Mouse (Mus musculus): ENCODE data around the gene Nudt9.

Nudt9 gene

DNA sequence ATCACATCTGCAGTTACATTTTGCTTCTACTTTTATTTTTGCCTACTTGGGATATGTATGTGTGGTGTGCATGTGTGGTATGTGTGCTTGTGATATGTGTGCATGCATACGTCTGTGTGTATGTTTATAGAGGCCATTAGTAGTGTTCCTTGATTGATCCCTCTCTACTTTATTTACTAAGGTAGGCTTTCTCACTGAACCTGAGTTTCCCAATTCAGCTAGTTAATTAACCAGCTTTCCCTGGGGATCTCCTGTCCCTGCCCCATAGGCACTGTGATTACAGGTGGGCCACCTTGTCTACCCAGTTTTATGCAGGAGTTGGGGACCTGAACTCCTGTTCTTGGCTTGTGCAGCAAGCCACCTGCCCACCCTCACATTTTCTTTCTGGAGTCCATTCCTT, 9.4 kb upstream of the Nudt9 start:
- no peak for DNase-seq (ENCODE audit: low spot score in 2 of 2)

DNA sequence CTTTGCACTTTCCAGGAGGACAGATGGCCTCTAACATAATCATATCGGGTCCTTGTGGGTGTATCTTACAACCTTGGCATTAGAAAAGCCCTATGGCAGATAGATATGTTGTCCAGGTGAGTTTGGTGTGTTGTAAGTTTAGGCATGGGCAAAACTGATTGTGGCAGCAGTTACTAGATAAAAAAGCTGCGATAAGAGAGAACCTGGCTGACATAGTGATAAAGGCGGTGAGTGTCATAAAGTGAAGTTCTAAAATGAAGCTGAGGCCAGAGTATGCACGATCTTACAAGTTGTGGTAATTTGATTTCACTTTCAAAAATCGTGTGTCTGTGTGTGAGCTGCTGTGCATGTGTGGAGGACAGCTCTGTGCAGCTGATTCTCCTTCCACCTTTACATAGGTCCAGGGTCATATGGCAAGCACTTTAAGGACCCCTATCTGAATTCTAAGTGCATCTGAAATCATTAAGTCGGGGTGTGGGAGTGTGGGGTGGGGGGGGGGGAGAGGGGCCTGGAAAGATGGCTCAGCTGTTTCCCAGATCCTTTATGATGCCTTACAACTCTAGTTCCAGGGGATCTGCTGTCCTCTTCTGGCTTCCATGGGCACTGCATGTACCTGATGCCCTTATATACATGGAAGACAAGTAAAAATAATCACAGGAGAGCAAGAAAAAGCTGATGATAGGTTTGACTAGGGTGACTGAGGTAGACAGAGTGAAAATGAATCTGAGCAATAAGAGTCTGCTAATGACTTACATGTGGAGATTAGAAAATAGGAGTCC, 6.8 kb upstream of the Nudt9 start:
- DNase-seq (ENCODE audit: low spot score in 2 of 2), result peak in 1 of 2 experiments; percentile 80

DNA sequence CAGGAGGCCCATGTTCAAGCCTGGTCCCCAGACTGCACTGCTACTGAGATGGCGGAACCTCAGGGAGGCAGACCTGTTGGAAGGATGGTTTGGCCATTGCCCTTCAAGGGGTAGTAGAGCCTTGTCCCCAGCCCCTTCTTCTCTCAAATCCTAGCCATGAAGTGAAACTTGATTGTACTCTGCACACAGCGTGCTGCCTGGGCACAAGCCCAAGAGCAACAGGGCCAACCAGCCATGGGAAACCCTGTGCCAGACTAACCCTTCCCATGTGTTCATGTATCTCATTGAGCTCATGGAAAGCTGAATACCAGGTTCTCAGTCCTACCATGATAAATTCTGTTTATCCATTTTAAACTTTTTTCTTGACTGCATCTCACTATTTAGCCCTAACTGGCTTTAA, 3.2 kb upstream of the Nudt9 start:
- no peak for DNase-seq (ENCODE audit: low spot score in 2 of 2)

DNA sequence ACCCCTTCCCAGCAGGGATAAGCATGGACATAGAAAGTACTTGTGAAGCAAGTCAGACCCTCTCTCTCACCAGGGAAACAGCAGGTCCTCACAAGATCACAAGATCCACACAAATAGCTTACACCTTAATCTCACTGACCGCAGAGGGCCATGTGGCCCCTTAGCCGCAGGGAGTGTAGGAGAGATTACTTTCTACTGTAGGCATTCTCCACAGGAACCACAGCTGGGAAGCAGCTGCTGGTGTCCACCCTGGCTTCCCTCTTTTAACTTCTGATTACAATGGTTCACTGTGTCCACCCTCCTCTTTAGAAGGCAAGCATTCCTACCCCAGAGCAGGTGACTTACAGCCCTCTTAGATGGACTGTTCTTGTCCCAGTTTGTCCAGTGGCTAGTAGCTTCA, 2.4 kb upstream of the Nudt9 start:
- DNase-seq (ENCODE audit: low spot score in 2 of 2), result no peak

DNA sequence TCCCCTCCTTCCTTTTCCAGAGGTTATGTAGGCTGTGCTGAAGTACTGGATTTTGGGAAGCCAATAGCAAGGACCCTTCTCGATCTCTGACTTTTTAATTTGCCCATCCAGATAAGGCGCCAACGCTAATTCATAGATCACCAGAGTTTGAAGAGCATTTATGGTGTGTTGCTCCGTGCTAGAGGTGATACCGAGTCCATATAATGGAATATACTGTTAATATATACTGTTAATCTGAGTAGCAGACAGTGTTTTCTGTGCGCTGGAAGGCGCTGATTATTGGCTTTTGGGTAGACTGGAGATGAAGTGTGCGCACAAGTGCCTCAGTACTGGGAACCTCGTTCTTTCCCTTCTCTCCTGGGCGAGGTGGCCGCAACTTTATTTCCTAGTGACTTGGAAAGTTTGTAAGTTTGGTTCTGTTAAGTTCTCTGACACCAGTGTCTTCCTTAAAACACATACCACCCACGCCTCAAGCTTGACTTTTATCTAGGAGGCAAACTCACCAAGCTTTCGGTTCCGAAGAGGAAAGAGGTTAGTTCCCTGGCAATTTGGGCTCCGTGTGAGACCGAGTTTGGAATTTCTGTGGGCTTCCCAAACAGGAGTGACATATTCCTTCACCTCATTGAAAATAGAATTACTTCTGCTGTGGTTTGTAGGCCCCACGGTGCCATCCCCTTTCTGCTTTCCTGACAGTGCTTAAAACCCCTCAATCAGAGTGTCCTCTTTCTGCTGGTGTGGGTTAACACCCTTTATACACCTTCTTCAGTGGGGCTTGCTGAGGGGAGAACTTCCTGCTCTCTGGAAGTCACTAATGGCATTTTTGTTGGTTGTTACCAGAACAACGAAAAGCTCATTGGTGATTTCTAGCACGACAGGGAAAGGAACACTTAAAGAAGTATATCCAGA, 1.3 kb downstream of the Nudt9 start:
- DNase-seq (ENCODE audit: low spot score in 2 of 2), result no peak

DNA sequence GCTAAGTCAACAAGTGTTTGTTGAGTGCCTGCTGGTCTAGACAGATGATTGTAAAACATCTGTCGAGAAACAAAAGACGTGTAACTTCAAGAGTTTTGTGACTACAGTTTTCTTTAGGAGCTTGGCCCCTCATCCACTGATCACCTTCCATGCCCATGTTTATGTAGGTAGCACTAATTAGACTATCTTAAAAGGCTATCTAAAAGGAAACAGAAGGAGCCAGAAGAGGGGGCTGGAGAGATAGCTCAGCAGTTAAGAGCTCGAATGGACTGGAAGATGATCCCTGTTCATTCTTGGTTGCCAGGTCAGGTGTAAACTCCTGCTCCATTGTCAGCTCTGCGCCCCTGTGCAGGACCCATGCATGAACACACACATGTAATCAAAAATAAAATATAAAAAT, 2.0 kb downstream of the Nudt9 start:
- DNase-seq (ENCODE audit: low spot score in 2 of 2), result no peak

DNA sequence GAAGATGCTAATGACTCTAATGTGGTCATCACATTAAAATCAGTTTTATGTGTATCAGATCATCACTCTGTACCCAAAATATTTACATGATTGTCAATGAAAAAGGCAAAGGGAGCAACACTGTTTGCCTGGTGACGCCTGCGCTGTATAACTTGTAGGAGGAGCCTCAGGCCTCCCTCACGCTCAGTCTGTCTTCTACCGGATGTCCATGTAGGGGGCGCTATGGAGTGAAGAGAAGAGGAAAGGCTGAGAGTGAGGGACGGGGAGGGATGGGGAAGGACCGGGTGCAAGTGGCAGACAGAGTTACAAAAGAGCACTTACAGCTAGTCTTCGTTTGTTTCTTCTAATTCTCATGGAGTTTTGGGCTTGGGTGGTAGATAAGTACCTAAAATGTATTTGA, 6.8 kb downstream of the Nudt9 start:
- DNase-seq (ENCODE audit: low spot score in 2 of 2), result no peak

DNA sequence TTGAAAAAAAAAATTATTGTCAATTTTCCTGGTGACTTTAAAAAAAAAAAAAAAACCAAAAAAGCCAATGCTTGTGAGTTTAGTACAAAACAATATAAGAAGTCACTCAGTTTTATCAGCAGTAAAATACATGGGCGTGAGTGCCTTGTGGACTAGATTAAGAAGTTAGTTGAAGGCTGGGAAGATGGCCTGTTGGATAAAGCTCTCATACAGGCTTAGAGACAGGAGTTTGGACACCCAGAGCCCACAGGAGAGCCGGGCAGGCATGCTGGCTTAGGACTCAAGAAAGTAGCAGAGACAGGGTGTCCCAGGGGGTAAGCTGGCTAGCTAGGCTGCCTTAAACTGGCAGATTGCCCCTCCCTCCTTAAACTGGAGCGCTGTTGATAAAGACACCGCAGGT, 8.8 kb downstream of the Nudt9 start:
- DNase-seq (ENCODE audit: low spot score in 2 of 2), result no peak

DNA sequence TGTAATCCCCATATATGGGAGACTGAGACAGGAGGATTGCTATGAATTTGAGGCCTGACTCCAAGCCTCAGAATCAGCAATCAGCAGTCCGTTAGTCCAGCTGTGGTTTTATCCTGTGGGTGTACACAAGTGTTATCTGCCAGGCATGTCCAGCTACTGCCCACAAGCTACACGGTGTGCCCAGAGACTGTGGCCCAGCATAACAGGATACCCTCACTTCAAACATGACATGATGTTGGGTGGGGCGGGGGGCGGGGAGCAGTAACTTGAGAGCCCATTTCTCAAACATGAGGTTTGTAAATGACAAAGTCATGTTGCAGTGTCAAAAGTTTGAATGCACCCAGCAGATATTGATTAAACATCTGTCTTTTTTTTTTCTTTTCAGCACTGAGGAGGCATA, 9.7 kb downstream of the Nudt9 start:
- no peak for DNase-seq (ENCODE audit: low spot score in 2 of 2)

DNA sequence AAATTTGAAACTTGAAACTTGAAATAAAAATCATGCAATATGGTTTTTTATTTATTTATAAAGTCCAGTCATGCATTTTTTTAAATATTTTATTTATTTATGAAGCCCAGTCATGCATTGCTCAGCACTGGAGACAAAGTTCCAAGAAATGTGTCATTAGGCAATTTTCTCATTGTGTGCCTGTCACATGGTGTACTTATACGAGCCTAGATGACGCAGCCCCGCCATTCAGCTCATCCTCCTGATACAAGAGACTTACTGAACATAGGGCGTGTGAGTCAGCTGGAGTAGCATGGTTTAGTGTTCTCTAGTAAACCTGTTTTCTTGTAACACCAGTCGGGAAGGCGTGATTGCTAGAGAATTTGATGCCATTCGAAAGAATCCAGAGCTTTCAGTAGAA, 10.2 kb downstream of the Nudt9 start:
- no peak for DNase-seq (ENCODE audit: low spot score in 2 of 2)

DNA sequence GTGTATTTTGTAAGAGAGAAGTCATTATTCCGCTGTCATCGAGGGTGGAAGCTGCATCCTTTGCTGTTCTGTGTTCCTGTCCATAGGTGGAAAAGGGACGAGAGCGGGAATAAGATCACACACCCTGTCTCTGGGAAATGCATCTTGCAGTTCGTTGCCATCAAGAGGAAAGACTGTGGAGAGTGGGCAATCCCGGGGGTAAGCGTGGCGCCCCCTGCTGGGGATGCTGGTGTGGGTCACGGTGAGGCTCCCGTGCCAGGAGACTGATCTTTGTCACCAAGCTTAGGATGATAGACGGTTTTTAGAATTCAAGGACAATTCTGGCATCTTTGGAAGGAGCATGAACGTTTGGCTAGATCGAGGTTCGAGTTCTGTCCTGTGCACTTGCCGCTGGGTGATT, 11.9 kb downstream of the Nudt9 start:
- DNase-seq (ENCODE audit: low spot score in 2 of 2), result peak in 1 of 2 experiments; percentile 44

DNA sequence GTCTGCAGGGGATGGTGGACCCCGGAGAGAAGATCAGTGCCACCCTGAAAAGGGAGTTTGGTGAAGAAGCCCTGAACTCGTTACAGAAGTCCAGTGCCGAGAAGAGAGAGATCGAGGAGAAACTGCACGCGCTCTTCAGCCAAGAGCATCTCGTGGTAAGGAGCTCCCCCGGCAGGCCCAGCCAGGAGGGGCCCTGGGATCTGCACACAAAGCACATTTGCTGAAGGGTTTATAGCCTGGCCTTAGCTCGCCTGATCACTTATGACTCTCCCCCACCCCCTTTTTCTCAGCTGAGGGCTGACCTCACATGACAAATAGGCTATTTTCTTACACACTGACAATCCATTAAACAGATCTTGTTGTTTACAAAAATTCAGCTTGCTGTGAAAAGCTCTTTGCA, 13.5 kb downstream of the Nudt9 start:
- no peak for DNase-seq (ENCODE audit: low spot score in 2 of 2)

DNA sequence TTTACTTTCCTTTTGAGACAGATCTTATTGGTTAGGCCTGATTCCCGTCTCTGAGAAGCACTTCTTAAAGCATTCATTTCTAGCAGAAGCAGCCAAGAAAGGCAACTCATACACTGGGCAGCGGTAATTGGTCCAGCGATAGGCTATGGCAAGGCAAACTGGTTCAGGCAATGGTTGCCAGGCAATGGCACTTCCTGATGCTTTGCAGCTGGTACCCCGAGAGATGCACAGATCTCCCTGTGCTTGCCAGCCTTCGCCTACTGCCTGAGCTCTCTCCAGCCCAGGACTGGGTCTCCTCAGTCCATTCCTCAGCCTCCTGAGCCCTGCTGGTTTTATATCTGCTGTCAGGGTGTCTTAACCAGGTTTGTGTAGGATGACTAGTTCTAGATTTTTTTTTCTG, 14.3 kb downstream of the Nudt9 start:
- DNase-seq (ENCODE audit: low spot score in 2 of 2), result no peak

DNA sequence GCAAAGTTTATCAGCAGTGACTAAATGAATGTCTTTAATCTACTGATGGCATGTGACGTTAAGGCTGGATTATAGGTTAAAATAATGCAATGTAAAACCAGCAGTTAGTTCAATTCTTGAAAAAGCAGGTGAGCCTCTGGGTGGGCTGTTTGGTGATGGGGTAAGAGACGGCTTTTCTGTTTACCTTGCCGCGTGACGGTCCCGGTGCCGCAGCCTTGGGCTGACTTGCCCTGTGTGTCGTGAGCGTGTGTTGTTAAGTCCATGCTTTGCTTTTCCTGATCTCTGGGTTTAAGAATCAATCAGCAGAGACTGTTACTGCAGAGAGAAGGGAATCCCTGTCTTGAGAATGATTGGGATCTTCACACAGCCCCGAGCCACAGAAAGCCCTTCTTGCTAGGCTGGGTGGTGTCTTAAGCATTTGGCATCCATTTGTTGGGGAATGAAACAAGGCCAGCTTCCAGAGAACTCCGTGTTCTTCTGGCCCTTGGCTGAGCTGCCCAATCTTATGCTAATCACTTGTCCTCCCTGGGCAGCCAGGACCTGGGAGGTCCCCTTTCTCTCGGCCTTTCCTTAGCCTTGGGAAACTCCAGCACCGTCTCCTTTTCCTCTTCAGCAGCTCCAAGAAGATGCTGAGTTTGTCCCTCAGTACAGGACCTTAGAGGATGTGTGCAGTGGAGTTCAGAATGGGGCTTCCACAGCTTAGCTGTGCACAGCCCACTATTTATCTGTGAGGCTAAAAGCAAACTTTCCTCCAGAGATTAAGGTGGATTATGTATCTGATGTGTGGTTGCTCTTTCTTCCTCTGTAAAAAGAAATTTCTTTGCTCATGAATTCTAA, 16.0 kb downstream of the Nudt9 start:
- no peak for DNase-seq (ENCODE audit: low spot score in 2 of 2)

DNA sequence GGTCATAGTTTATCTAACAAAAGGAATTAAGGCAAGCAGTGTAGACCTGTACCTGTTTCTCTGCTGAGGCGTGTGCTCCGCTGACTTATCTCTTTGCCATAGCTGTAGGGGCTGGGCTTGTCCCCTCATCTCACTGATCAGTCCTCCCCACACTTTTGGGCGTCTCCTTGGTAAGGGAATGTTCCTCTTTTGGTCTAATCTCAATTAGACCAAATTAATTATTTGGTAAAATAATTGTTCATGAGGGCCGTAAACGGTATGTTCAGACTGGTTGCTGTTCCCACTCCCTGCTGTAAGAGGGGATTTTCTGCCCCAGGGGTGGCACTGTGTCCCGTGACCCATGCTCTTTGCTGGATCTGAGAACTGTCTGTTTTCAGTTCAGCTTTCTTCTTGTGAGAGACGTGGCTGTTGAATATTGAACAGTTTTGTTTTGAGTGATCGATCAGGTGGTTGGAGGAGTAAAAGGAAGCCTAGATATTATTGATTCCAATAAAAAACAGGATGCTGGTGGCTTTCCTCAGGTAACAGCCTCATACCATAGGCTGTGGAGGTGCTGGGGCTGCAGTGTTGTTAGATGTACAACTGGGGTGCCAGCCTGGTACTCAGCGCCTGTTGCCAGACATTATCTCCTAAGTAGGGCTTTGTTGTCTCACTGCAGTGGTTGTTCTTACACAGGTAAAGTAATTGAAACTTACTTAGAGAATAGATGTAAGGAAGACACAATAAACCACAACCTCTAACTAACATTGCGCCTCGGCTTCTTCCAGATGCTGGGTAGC, 16.9 kb downstream of the Nudt9 start:
- no peak for DNase-seq (ENCODE audit: low spot score in 2 of 2)

DNA sequence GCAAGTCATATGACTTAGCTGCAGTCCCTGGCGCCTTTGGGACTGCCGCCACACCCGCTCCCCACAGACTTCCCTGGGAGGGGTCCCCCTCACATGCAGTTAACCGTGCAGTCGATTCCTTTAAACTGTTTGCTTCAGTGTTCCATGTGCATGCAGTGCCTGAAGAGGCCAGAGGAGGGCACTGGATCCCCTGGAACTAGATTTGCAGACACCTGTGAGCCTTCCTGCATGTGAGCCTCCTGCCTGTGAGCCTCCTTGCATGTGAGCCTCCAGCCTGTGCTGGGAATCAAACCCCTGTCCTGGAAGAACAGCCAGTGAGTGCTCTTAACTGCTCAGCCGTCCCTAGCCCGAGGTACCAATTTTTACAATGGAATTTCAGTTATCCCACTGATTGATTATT, 22.6 kb downstream of the Nudt9 start:
- no peak for DNase-seq (ENCODE audit: low spot score in 2 of 2)

DNA sequence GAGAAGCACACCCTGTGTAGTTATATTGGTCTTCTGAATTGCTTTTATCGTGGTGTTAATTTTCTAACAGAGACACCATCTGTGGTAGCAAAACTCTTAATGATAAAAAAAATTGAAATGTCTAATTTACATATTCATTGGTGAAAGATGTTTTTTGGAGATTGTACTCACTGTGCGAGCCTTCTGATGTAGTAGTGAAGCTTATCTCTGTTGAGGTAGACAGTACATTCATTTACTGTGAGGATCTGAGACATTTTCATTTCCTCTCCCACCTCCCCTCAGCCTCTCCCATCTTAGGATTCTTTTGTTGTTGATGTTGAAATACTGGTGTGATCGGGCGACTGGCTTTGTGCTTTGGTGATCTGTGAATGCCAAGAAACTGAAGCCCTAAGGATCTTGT, 24.9 kb downstream of the Nudt9 start:
- no peak for DNase-seq (ENCODE audit: low spot score in 2 of 2)

DNA sequence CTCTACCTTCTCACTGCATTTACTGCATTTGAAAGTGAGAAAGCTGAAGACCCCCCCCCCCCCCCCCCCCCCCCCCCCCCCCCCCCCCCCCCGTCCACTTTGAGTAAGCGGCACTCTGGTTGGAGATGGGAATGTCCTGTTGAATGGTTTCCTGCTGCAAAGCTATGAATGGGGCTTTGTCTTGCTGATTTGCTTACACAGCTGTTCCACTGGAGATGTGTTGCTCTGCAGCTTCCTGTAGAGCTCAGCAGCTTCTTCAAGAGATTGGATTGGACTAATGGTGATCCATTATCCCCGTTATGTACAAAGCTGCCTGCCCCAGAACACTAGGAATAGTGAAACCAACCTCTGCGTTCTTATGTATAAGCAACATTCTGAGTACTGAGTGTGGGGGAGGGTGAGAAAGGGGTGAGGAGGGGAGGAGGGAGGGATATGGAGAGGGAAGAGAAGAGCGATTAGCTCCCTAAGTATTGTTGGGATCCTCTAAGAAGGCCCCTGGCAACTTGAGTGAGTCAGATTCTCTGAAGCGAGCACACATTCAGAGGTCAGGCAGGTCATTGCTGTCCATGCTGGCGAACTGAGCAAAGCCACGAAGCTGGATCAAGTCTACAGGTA, 26.3 kb downstream of the Nudt9 start:
- DNase-seq (ENCODE audit: low spot score in 2 of 2), result no peak

DNA sequence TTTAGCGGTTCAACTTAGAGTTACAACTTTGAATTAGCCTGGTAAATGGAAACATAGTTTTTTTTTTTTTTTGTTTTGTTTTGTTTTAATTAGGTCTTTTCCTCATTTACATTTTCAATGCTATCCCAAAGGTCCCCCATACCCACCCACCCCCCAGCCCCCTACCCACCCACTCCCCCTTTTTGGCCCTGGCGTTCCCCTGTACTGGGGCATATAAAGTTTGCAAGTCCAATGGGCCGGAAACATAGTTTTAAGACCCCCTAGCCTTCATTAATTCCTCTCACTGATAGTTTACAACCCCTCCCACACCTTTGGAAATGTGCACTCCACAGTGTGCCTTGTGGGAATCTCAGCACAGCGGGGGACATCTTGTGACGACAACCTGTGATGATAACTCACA, 27.5 kb downstream of the Nudt9 start:
- DNase-seq (ENCODE audit: low spot score in 2 of 2), result no peak

DNA sequence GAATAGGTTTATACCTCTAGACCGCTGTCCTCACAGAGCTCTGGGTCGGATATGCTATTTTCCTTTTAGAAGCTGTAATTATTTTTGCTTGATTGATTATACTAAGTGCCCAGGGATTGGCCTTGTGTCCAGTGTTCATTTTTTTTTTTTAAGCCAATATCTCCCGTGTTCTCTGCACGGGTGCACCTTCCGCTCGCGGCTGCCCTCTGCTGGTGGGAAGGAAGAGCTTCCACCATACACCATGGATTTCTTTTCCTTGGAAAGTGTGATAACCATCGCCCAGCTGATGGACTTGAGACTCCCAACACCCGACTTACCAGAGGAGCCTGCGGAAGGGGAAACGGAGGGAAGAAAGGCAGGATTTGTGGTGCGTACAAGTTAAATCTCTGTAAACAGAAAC, 28.3 kb downstream of the Nudt9 start:
- no peak for DNase-seq (ENCODE audit: low spot score in 2 of 2)

DNA sequence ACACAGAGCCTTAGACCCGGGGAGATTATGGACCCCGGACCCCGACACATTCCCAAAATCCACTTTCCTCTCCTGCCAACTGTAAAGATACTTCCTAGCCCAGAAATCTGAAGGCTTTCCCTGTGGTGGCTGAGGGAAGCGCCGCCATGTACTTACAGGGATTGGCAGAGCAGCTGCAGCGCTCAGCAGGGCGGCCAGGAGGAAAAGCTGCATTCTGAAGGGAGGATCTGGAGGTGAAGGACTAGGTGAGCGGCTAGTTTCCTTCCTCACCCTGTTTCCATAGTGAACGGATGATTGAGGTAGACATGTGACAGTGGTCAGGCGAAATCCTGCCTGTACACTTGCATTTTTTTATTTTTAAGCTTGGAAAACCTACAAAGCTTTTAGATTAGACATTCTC, 30.3 kb downstream of the Nudt9 start:
- DNase-seq (ENCODE audit: low spot score in 2 of 2), result no peak

Measured in left cerebral cortex, adult 9 months (tissue).